Mouse (Mus musculus): ENCODE measurements around the gene Tex38.

Tex38 gene
- long read RNA-seq, experiment 1, partial matches to known transcripts, result 0 of 1 reads
- long read RNA-seq, experiment 1, other reads (novel, unspliced or antisense), result 1 of 1 reads
- long read RNA-seq, experiment 2, partial matches to known transcripts, result 0 of 1 reads
- long read RNA-seq, experiment 2, other reads (novel, unspliced or antisense), result 1 of 1 reads

GRCm38 (mm10) chr4:115780918-115781317 lies at the start of gene Tex38:
Tex38 (minus strand) TSS chr4:115781018.
- intact Hi-C loops (cut with DNase I), result no loop called here

- intact Hi-C loops (cut with DNase I), result no loop called here
Observed at GRCm38 (mm10) chr4:115830491-115830890, 49.7 kb upstream of the Tex38 start.

- intact Hi-C loops (cut with DNase I), result no loop called here
Observed at GRCm38 (mm10) chr4:115828572-115828902, 47.7 kb upstream of the Tex38 start.

GRCm38 (mm10) chr4:115827888-115828571 lies 47.2 kb upstream of the Tex38 start, which contains the start of gene Mob3c:
Mob3c (plus strand) TSS chr4:115828092.
- intact Hi-C loops (cut with DNase I), result no loop called here

GRCm38 (mm10) chr4:115827535-115827887 lies 46.7 kb upstream of the Tex38 start:
- intact Hi-C loops (cut with DNase I), result no loop called here

GRCm38 (mm10) chr4:115827066-115827465 lies 46.2 kb upstream of the Tex38 start:
- intact Hi-C loops (cut with DNase I), result no loop called here

- intact Hi-C loops (cut with DNase I), result no loop called here
Observed at GRCm38 (mm10) chr4:115825271-115825670, 44.5 kb upstream of the Tex38 start.

GRCm38 (mm10) chr4:115824178-115824577 lies 43.4 kb upstream of the Tex38 start:
- intact Hi-C loops (cut with DNase I), result no loop called here

GRCm38 (mm10) chr4:115821928-115822327 lies 41.1 kb upstream of the Tex38 start:
- intact Hi-C loops (cut with DNase I), result no loop called here

GRCm38 (mm10) chr4:115821431-115821830 lies 40.6 kb upstream of the Tex38 start:
- intact Hi-C loops (cut with DNase I), result no loop called here

- intact Hi-C loops (cut with DNase I), result no loop called here
Observed at GRCm38 (mm10) chr4:115820944-115821343, 40.1 kb upstream of the Tex38 start.

GRCm38 (mm10) chr4:115820199-115820598 lies 39.4 kb upstream of the Tex38 start:
- intact Hi-C loops (cut with DNase I), result no loop called here

- intact Hi-C loops (cut with DNase I), result no loop called here
Observed at GRCm38 (mm10) chr4:115815606-115816005, 34.8 kb upstream of the Tex38 start.

GRCm38 (mm10) chr4:115812326-115812725 lies 31.5 kb upstream of the Tex38 start:
- intact Hi-C loops (cut with DNase I), result no loop called here

GRCm38 (mm10) chr4:115799981-115800380 lies 19.2 kb upstream of the Tex38 start:
- intact Hi-C loops (cut with DNase I), result no loop called here

GRCm38 (mm10) chr4:115795360-115795759 lies 14.5 kb upstream of the Tex38 start:
- intact Hi-C loops (cut with DNase I), result no loop called here

GRCm38 (mm10) chr4:115790864-115791263 lies 10.0 kb upstream of the Tex38 start:
- intact Hi-C loops (cut with DNase I), result no loop called here

GRCm38 (mm10) chr4:115785511-115786034 lies 4.8 kb upstream of the Tex38 start:
- intact Hi-C loops (cut with DNase I), result no loop called here

GRCm38 (mm10) chr4:115784769-115785510 lies 4.1 kb upstream of the Tex38 start, which contains the start of gene Atpaf1:
Atpaf1 (plus strand) TSS chr4:115784812.
- intact Hi-C loops (cut with DNase I), result no loop called here

- intact Hi-C loops (cut with DNase I), result no loop called here
Observed at GRCm38 (mm10) chr4:115782026-115782805, 1.4 kb upstream of the Tex38 start.

- intact Hi-C loops (cut with DNase I), result no loop called here
Observed at GRCm38 (mm10) chr4:115780269-115780668, 549 bp downstream of the Tex38 start.
